Mouse (Mus musculus): ENCODE data around the gene Icosl. TPM values are rescaled to one million over a fixed set of nuclear protein-coding genes. Genes with fewer than 3 reads are reported as not detected.
"Not testable (repeated sequence)": the region's sequence is repeated elsewhere in the genome, so short reads cannot be mapped to it uniquely, and the experiment has no call there.

Gene Icosl
- polyA plus RNA-seq, 1 experiment from 2014 or later = 4.8 TPM

GRCm38 (mm10) chr10:78099860-78100259 is 30.8 kb downstream of the Icosl start:
- not testable (repeated sequence) for H3K4me2 ChIP-seq (replicated peaks); H3K4me3 ChIP-seq (replicated peaks); H3K9me3 ChIP-seq; H3K27me3 ChIP-seq (replicated peaks); H3K4me1 ChIP-seq (replicated peaks); H3K36me3 ChIP-seq; H3K9ac ChIP-seq; H3K27ac ChIP-seq; ATAC-seq

GRCm38 (mm10) chr10:78100989-78101780 is 32.1 kb downstream of the Icosl start:
- no peaks in the 10 kb centered on the region for H3K9me3 ChIP-seq
- H3K9ac ChIP-seq = no peak overlapping the region
- H3K36me3 ChIP-seq = no peaks in the 10 kb centered on the region
- H3K4me2 ChIP-seq (replicated peaks) = peak overlapping the region; percentile 45
- 12% methylated on average over 16 of the region's 16 CpGs for WGBS
- no peaks in the 10 kb centered on the region for H3K27me3 ChIP-seq (replicated peaks)
- peaks cover 4% of the 10 kb centered on the region; the same call in 1 of the 2 replicates for H3K4me1 ChIP-seq (replicated peaks)
- ATAC-seq = peak; percentile 48
- peak overlapping the region; percentile 11; the same call in 1 of the 2 replicates for H3K4me3 ChIP-seq (replicated peaks)
- no peak overlapping the region for H3K27ac ChIP-seq

GRCm38 (mm10) chr10:78104555-78105490 is 35.7 kb downstream of the Icosl start:
- 39% methylated on average over 11 of the region's 11 CpGs for WGBS

GRCm38 (mm10) chr10:78105548-78105947 is 36.4 kb downstream of the Icosl start:
- WGBS = 81% methylated on average over 12 of the region's 12 CpGs
- H3K9me3 ChIP-seq = no peaks in the 10 kb centered on the region
- ATAC-seq = no peak
- H3K36me3 ChIP-seq = no peaks in the 10 kb centered on the region
- H3K27me3 ChIP-seq (replicated peaks) = no peaks in the 10 kb centered on the region
- no peak overlapping the region for H3K4me2 ChIP-seq (replicated peaks)
- no peak overlapping the region for H3K27ac ChIP-seq
- H3K4me3 ChIP-seq (replicated peaks) = no peak overlapping the region
- peaks cover 4% of the 10 kb centered on the region; the same call in 1 of the 2 replicates for H3K4me1 ChIP-seq (replicated peaks)
- H3K9ac ChIP-seq = no peak overlapping the region

More at GRCm38 (mm10) chr10:78104555-78105490, 35.7 kb downstream of the Icosl start:
- no peaks in the 10 kb centered on the region for H3K27me3 ChIP-seq (replicated peaks)
- no peak overlapping the region for H3K9ac ChIP-seq
- H3K4me2 ChIP-seq (replicated peaks) = no peak overlapping the region
- no peaks in the 10 kb centered on the region for H3K9me3 ChIP-seq
- peaks cover 4% of the 10 kb centered on the region; the same call in 1 of the 2 replicates for H3K4me1 ChIP-seq (replicated peaks)
- ATAC-seq = peak; percentile 67
- peak overlapping the region; percentile 24; the same call in 1 of the 2 replicates for H3K27ac ChIP-seq
- H3K36me3 ChIP-seq = no peaks in the 10 kb centered on the region
- H3K4me3 ChIP-seq (replicated peaks) = no peak overlapping the region

- no peaks in the 10 kb centered on the region for H3K9me3 ChIP-seq
- no peak overlapping the region for H3K9ac ChIP-seq
- H3K4me2 ChIP-seq (replicated peaks) = no peak overlapping the region
- no peak overlapping the region for H3K4me3 ChIP-seq (replicated peaks)
- 71% methylated on average over 4 of the region's 4 CpGs for WGBS
- no peaks in the 10 kb centered on the region for H3K36me3 ChIP-seq
- no peak overlapping the region for H3K27ac ChIP-seq
- H3K27me3 ChIP-seq (replicated peaks) = no peaks in the 10 kb centered on the region
- peak; percentile 86 for ATAC-seq
- no peaks in the 10 kb centered on the region for H3K4me1 ChIP-seq (replicated peaks)
Observed at GRCm38 (mm10) chr10:78114521-78115092, 45.5 kb downstream of the Icosl start.

- no peak overlapping the region for H3K4me2 ChIP-seq (replicated peaks)
- WGBS = 67% methylated on average over 2 of the region's 2 CpGs
- no peak overlapping the region for H3K4me3 ChIP-seq (replicated peaks)
Observed at GRCm38 (mm10) chr10:78115153-78115552, 46.1 kb downstream of the Icosl start.

GRCm38 (mm10) chr10:78119422-78119821 is 50.3 kb downstream of the Icosl start:
- ATAC-seq = no peak
- Histone ChIP-seq H3K4me2 (replicated peaks) (no peak overlapping the region), H3K4me1 (replicated peaks) (peaks cover 5% of the 10 kb centered on the region; the same call in 1 of the 2 replicates), H3K4me3 (replicated peaks) (no peak overlapping the region), H3K27me3 (replicated peaks) (no peaks in the 10 kb centered on the region), H3K27ac (no peak overlapping the region), H3K9me3 (no peaks in the 10 kb centered on the region), H3K36me3 (no peaks in the 10 kb centered on the region), H3K9ac (no peak overlapping the region)
- WGBS = 95% methylated on average over 4 of the region's 4 CpGs

More at GRCm38 (mm10) chr10:78115153-78115552, 46.1 kb downstream of the Icosl start:
- Histone ChIP-seq H3K4me1 (replicated peaks) (no peaks in the 10 kb centered on the region), H3K36me3 (no peaks in the 10 kb centered on the region), H3K27me3 (replicated peaks) (no peaks in the 10 kb centered on the region), H3K27ac (no peak overlapping the region), H3K9ac (no peak overlapping the region), H3K9me3 (no peaks in the 10 kb centered on the region)
- ATAC-seq = 0 out of 2 replicates have a peak, but pooled peaks have one; percentile 16

GRCm38 (mm10) chr10:78124137-78124536 is 55.0 kb downstream of the Icosl start:
- 34% methylated on average over 6 of the region's 6 CpGs for WGBS
- H3K4me2 ChIP-seq (replicated peaks); ATAC-seq; H3K36me3 ChIP-seq; H3K9ac ChIP-seq; H3K9me3 ChIP-seq; H3K4me1 ChIP-seq (replicated peaks); H3K4me3 ChIP-seq (replicated peaks); H3K27me3 ChIP-seq (replicated peaks); H3K27ac ChIP-seq: not testable (repeated sequence)

- H3K9me3 ChIP-seq; H3K4me2 ChIP-seq (replicated peaks); H3K27ac ChIP-seq; H3K4me1 ChIP-seq (replicated peaks); H3K27me3 ChIP-seq (replicated peaks); ATAC-seq; H3K4me3 ChIP-seq (replicated peaks); H3K9ac ChIP-seq; H3K36me3 ChIP-seq: not testable (repeated sequence)
- 73% methylated on average over 8 of the region's 8 CpGs for WGBS
Observed at GRCm38 (mm10) chr10:78125061-78125460, 56.0 kb downstream of the Icosl start.

- no peak overlapping the region for H3K27ac ChIP-seq
- H3K27me3 ChIP-seq (replicated peaks) = no peaks in the 10 kb centered on the region
- 92% methylated on average over 5 of the region's 5 CpGs for WGBS
- H3K9ac ChIP-seq = no peak overlapping the region
- H3K4me1 ChIP-seq (replicated peaks) = peaks cover 5% of the 10 kb centered on the region; the same call in 1 of the 2 replicates
- ATAC-seq = no peak
- H3K9me3 ChIP-seq = no peaks in the 10 kb centered on the region
- H3K4me2 ChIP-seq (replicated peaks) = no peak overlapping the region
- no peak overlapping the region for H3K4me3 ChIP-seq (replicated peaks)
- H3K36me3 ChIP-seq = no peaks in the 10 kb centered on the region
Observed at GRCm38 (mm10) chr10:78126311-78126710, 57.2 kb downstream of the Icosl start.

GRCm38 (mm10) chr10:78127046-78127870 is 58.2 kb downstream of the Icosl start:
- H3K9me3 ChIP-seq = no peaks in the 10 kb centered on the region
- 72% methylated on average over 9 of the region's 9 CpGs for WGBS
- no peaks in the 10 kb centered on the region for H3K27me3 ChIP-seq (replicated peaks)
- H3K9ac ChIP-seq = no peak overlapping the region
- peaks cover 5% of the 10 kb centered on the region; the same call in 1 of the 2 replicates for H3K4me1 ChIP-seq (replicated peaks)
- ATAC-seq = no peak
- no peak overlapping the region for H3K27ac ChIP-seq
- no peaks in the 10 kb centered on the region for H3K36me3 ChIP-seq
- H3K4me3 ChIP-seq (replicated peaks) = no peak overlapping the region
- H3K4me2 ChIP-seq (replicated peaks) = no peak overlapping the region
